12 mouse cellular contexts compared by ENCODE assay signal in genomic region chr2:69418294-69418881, GRCm38 (mm10). TPM values are rescaled to one million over a fixed set of nuclear protein-coding genes. Genes with fewer than 3 reads are reported as not detected.
DNase-seq lines count a peak whose midpoint lies in the region; ATAC-seq and TF ChIP-seq lines count a peak whose summit lies in the region.
"Had no signal": no experiment of that assay in that cellular context is flagged by ENCODE, and none has a peak within 500 bp of the region (broad histone marks: within the 10 kb centered on the region; RNA-seq: fewer than 3 reads in every experiment).

No protein-coding gene starts in this region.

- no peaks in the 10 kb centered on the region for H3K27me3 ChIP-seq in forebrain, postnatal 0 days (ENCODE audit: insufficient read depth, low read length)
- peaks cover 8% of the 10 kb centered on the region; the same call in 1 of the 2 replicates for H3K27me3 ChIP-seq in midbrain, embryonic 15.5 days (replicated peaks)
- H3K27me3 ChIP-seq in kidney, adult 2 months (replicated peaks; ENCODE audit: control insufficient read depth, insufficient read depth, low read length), result no peaks in the 10 kb centered on the region
- H3K27me3 ChIP-seq: liver, embryonic 13.5 days had no signal

- peak; percentile 92 for ATAC-seq in forebrain, postnatal 0 days
- peak; percentile 91 for ATAC-seq in midbrain, embryonic 15.5 days (replicated peaks)
- ATAC-seq: CD4-positive, CD25-positive, alpha-beta regulatory T cell, adult 4 months had no signal

- intact Hi-C loops in gastrocnemius, postnatal 14 days (cut with DNase I; ENCODE audit: low total_unique reads), result no loop called here

- H3K36me3 ChIP-seq in forebrain, postnatal 0 days (ENCODE audit: insufficient read depth), result no peaks in the 10 kb centered on the region
- no peaks in the 10 kb centered on the region for H3K36me3 ChIP-seq in midbrain, embryonic 15.5 days (replicated peaks)
- H3K36me3 ChIP-seq in kidney, adult 2 months (ENCODE audit: control insufficient read depth, insufficient read depth, low read length), result no peaks in the 10 kb centered on the region
- H3K36me3 ChIP-seq: liver, embryonic 13.5 days had no signal

- peaks cover 8% of the 10 kb centered on the region; the same call in 1 of the 2 replicates for H3K4me1 ChIP-seq in forebrain, postnatal 0 days (ENCODE audit: insufficient read depth)
- peaks cover 12% of the 10 kb centered on the region for H3K4me1 ChIP-seq in midbrain, embryonic 15.5 days
- H3K4me1 ChIP-seq in kidney, adult 2 months (ENCODE audit: control insufficient read depth, insufficient read depth, low read length), result no peaks in the 10 kb centered on the region
- H3K4me1 ChIP-seq: liver, embryonic 13.5 days had no signal

- no peaks in the 10 kb centered on the region for H3K9me3 ChIP-seq in forebrain, postnatal 0 days (ENCODE audit: low read length)
- H3K9me3 ChIP-seq in midbrain, embryonic 15.5 days, result no peaks in the 10 kb centered on the region
- H3K9me3 ChIP-seq: liver, embryonic 13.5 days had no signal

- 4% methylated on average over 11 of the region's 11 CpGs for WGBS in forebrain, postnatal 0 days
- WGBS in midbrain, embryonic 15.5 days, result 2% methylated on average over 11 of the region's 11 CpGs
- 37% methylated on average over 11 of the region's 11 CpGs for WGBS in kidney, adult 2 months

- H3K4me3 ChIP-seq in forebrain, postnatal 0 days (ENCODE audit: low read depth, low read length), result no peak overlapping the region
- H3K4me3 ChIP-seq in midbrain, embryonic 15.5 days, result no peak overlapping the region
- no peak overlapping the region for H3K4me3 ChIP-seq in kidney, adult 2 months (ENCODE audit: insufficient read depth, low read depth, low read length)
- no peak overlapping the region for H3K4me3 ChIP-seq in layer of hippocampus, adult 2 months
- H3K4me3 ChIP-seq: liver, embryonic 13.5 days had no signal

- no peak for TF ChIP-seq POLR2A in kidney, adult 2 months (IDR thresholded peaks at IDR 0.05; ENCODE audit: low read depth, low read length)

- peak overlapping the region; percentile 74 for H3K27ac ChIP-seq in forebrain, postnatal 0 days (ENCODE audit: low read depth, low read length)
- peak overlapping the region; percentile 43; the same call in 1 of the 2 replicates for H3K27ac ChIP-seq in midbrain, embryonic 15.5 days
- H3K27ac ChIP-seq in kidney, adult 2 months (ENCODE audit: insufficient read depth, low read depth, low read length), result no peak overlapping the region
- H3K27ac ChIP-seq in layer of hippocampus, adult 2 months, result no peak overlapping the region
- H3K27ac ChIP-seq: liver, embryonic 13.5 days had no signal

- peak overlapping the region; percentile 8; the same call in 1 of the 2 replicates for H3K4me2 ChIP-seq in forebrain, postnatal 0 days (ENCODE audit: low read depth)
- H3K4me2 ChIP-seq in midbrain, embryonic 15.5 days, result peak overlapping the region; percentile 25
- H3K4me2 ChIP-seq: liver, embryonic 13.5 days had no signal

- H3K9ac ChIP-seq in forebrain, postnatal 0 days, result no peak overlapping the region
- no peak overlapping the region; the same call in 1 of the 2 replicates for H3K9ac ChIP-seq in midbrain, embryonic 15.5 days
- H3K9ac ChIP-seq: liver, embryonic 13.5 days had no signal

- TF ChIP-seq CTCF in forebrain, postnatal 0 days (IDR thresholded peaks at IDR 0.05; ENCODE audit: low read depth), result no peak
- no peak for TF ChIP-seq CTCF in kidney, adult 2 months (conservative IDR thresholded peaks at IDR 0.05; ENCODE audit: insufficient read depth, insufficient read length, low read depth, low read length)
- no peak for TF ChIP-seq CTCF in layer of hippocampus, adult 2 months (conservative IDR thresholded peaks at IDR 0.05)

- DNase-seq in ES-CJ7 (ENCODE audit: low read depth, low spot score), result peak; percentile 48
- DNase-seq in embryo, embryonic 11 days, result peak; percentile 69
- DNase-seq in forebrain, postnatal 0 days, result peak; percentile 36
- no peak for DNase-seq in gastrocnemius, postnatal 14 days
- no peak for DNase-seq in kidney, adult 2 months
- no peak for DNase-seq in layer of hippocampus, adult 2 months (ENCODE audit: low spot score in 2 of 2)
- DNase-seq in T-cell, adult 2 months (ENCODE audit: low spot score), result no peak
- DNase-seq: cerebellum, adult 9-10 months; liver, embryonic 13.5 days had no signal

RNA-seq across cellular contexts. Expression of gene Dhrs9, which starts 38.1 kb away (rescaled TPM):
- total RNA-seq in forebrain, postnatal 0 days (2014; rRNA removed), result under 0.01 TPM in 1 of 2 replicates, not detected in the other
- not detected in 2 replicates for polyA plus RNA-seq in forebrain, postnatal 0 days (2015; fragmentation: Nextera tagmentation; extraction: Ambion mirVana)
- not detected in 2 replicates for polyA plus RNA-seq in midbrain, embryonic 15.5 days (2015; fragmentation: Nextera tagmentation; extraction: Ambion mirVana)
- not detected for total RNA-seq in gastrocnemius, postnatal 14 days (2021)
- polyA plus RNA-seq in kidney, adult 2 months (2012; rRNA removed), result 0.15 and 0.20 TPM in 2 replicates
- total RNA-seq in layer of hippocampus, adult 2 months (2021), result not detected
- total RNA-seq: layer of hippocampus, postnatal 10 days had no signal
- polyA plus RNA-seq: CD4-positive, CD25-positive, alpha-beta regulatory T cell, adult 4 months had no signal

Comparison
In these comparisons a context has a peak if more than half of its experiments do, and no peak if none do; other contexts are left out.
1. DNase-seq: peak in ES-CJ7 (single experiment), embryo, embryonic 11 days (single experiment) and forebrain, postnatal 0 days (single experiment); none in gastrocnemius, postnatal 14 days (single experiment), kidney, adult 2 months (single experiment), layer of hippocampus, adult 2 months (0 of 2) and T-cell, adult 2 months (single experiment).
2. H3K27ac ChIP-seq: peak in forebrain, postnatal 0 days (single experiment) and midbrain, embryonic 15.5 days (single experiment); none in kidney, adult 2 months (single experiment) and layer of hippocampus, adult 2 months (single experiment).